Mouse (Mus musculus) adrenal gland (tissue): ENCODE measurements around the gene Mfsd6l.

Experiments used
- intact Hi-C: fragments of 180-260 bp; cut with DNase I; formaldehyde crosslinking; loops from one replicate; pipeline ENCODE4 v1.15.1; 2025

Gene Mfsd6l

DNA sequence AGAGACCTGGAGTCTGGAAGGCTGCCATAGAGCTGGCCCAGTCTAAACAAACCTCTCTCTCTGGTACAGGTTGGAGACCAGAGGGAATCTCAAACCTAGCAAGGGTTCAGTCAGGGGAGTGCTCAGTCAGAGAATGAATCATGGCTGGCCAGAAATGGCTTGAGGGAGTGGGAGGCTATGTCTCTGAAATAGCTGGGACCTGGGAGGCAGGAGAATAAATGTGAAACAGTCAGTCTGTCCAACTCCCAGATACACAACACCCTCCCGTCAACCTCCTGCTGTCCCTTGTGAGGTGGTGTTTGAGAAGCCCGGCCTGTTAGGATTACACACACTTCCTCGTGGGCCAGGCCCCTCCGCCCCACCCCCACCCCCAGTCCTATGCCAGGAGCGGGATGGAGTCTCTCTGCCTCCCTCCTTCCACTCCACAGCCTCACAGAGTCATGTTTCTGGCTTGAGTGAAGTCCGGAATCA lies 44.6 kb downstream of the Mfsd6l start:
- intact Hi-C loops, result no loop called here

DNA sequence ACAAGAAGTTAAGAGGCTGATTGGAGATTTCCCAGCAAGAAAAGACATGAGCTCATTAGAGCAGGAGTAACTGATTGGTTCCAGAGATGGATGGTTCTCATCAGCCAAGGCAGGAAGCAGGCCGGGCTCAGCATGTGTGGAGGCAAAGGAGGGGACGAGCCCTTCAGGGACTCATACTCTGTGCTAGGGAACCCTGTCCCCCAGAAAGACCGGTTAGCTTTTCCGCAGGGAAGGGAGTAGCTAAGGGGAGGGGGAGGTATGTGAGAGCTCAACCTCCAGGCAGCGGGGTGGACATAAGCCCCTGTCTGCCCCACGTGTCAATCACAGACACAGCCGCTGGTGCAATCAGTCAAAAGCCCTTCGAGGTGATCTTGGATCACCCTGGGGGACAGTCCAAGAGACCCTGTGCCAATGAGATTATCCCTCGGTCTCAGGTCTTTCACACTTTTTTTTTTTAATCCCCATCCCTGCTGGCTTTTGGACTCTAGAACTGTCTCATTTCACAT lies 45.6 kb downstream of the Mfsd6l start:
- intact Hi-C loops, result no loop called here

DNA sequence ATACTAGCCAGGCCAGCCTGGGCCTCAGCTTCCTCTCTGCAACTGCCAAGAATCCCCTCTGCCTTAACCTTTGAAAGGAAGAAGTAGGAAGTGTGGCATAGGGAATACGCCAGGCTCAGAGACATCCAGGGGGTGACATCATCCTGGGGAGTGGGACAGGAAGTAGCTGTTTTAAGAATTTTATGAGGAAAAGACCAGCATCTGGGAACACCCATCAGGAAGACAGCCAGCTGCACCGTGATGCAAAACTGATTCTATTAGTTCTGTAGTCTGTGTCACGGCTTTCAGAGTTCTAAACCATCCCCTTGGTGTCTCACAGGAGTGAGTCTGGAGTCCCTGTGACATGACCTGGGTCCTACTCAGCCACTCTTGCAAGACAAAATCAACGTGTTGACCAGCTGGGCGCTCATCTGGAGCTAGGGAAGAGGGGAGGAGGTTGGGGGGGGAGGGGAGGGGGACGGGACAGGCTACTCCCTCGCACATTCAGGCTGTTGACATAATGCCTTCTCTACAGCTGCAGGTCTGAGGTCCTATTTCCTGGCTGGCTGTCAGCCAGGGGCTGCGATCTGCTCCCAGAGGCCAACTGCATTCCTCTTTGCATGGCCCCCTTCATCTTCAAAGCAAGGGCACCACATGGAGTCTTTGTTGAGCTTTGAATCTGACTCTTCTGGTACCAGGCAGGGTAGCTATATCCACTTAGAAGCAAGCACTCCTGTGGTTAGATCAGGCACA lies 46.4 kb downstream of the Mfsd6l start:
- intact Hi-C loops, result no loop called here

DNA sequence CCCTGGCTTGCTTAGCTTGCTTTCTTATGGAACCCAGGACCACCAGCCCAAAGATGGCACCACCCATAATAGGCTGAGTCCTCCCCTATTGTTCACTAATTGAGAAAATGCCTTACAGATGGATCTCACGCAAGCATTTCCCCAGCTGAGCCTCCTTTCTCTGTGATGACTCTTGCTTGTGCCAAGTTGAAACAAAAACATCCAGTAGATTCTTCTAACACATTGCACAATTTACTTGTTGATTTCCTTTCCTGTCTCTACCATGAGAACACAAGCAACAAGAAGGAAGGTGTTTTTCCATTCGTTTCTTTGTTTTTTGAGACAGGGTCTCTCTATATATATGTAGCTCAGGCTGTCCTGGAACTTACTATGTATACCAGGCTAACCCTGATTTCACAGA lies 51.1 kb downstream of the Mfsd6l start:
- intact Hi-C loops, result no loop called here
